Mouse (Mus musculus) midbrain, embryonic 15.5 days (tissue): ENCODE measurements around the gene Rragd. TPM values are rescaled to one million over a fixed set of nuclear protein-coding genes. Genes with fewer than 3 reads are reported as not detected.
"Not testable (repeated sequence)": the region's sequence is repeated elsewhere in the genome, so short reads cannot be mapped to it uniquely, and the experiment has no call there.

Source experiments
- ATAC-seq: fragments of 200-750 bp; cut with Nextera tagmentation; replicated peaks from 2 replicates; pipeline ENCODE4 v1.8.0; 2017; ENCODE audit warnings: moderate TSS enrichment
- H3K27ac ChIP-seq: fragments of 300-500 bp; sonication (generic); 2 replicates; pipeline ENCODE4 v1.5.1; 2015; ENCODE audit warnings: mild to moderate bottlenecking, inconsistent platforms
- H3K27me3 ChIP-seq: fragments of 300-500 bp; sonication (generic); replicated peaks from 2 replicates; pipeline ENCODE4 v1.6.1; 2015; ENCODE audit warnings: inconsistent platforms
- H3K36me3 ChIP-seq: fragments of 300-500 bp; sonication (generic); replicated peaks from 2 replicates; pipeline ENCODE4 v1.6.1; 2015; ENCODE audit warnings: inconsistent platforms
- H3K4me1 ChIP-seq: fragments of 300-500 bp; sonication (generic); 2 replicates; pipeline ENCODE4 v1.6.1; 2015; ENCODE audit warnings: inconsistent platforms
- H3K4me2 ChIP-seq: fragments of 300-500 bp; sonication (generic); 2 replicates; pipeline ENCODE4 v1.6.1; 2015; ENCODE audit warnings: inconsistent platforms, mild to moderate bottlenecking, moderate library complexity
- H3K4me3 ChIP-seq: fragments of 300-500 bp; sonication (generic); 2 replicates; pipeline ENCODE4 v1.5.1; 2015; ENCODE audit warnings: mild to moderate bottlenecking, inconsistent platforms
- H3K9ac ChIP-seq: fragments of 300-500 bp; sonication (generic); 2 replicates; pipeline ENCODE4 v1.6.1; 2015; ENCODE audit warnings: mild to moderate bottlenecking, inconsistent platforms
- H3K9me3 ChIP-seq: fragments of 300-500 bp; sonication (generic); 2 replicates; pipeline ENCODE4 v1.6.1; 2016; ENCODE audit warnings: inconsistent platforms
- WGBS: fragments of 180-500 bp; shearing (Covaris S2); methylation state at CpG from one replicate; pipeline ENCODE4 v1.1.7; 2015; ENCODE audit warnings: mixed read lengths; 5-methylcytosine and 5-hydroxymethylcytosine counted together
- polyA plus RNA-seq: library from polyadenylated mRNA; unstranded; fragments of >200 nt; fragmentation: Nextera tagmentation; extraction: Ambion mirVana; gene quantifications from 2 replicates; pipeline ENCODE4 v1.2.1, GENCODE M21; 2015

Rragd gene
- polyA plus RNA-seq, 1 experiment from 2014 or later: 32.2 TPM

- 97% methylated on average over 5 of the region's 5 CpGs for WGBS
- Histone ChIP-seq H3K36me3 (no peaks in the 10 kb centered on the region), H3K4me1 (no peaks in the 10 kb centered on the region), H3K27me3 (no peaks in the 10 kb centered on the region), H3K4me2 (no peak overlapping the region), H3K4me3 (no peak overlapping the region), H3K9ac (no peak overlapping the region), H3K9me3 (no peaks in the 10 kb centered on the region), H3K27ac (no peak overlapping the region)
- no peak for ATAC-seq
These were observed 13.2 kb downstream of the Rragd start for GRCm38 (mm10) chr4:32996083-32996482.

GRCm38 (mm10) chr4:32997571-32997970, 14.7 kb downstream of the Rragd start:
- Histone ChIP-seq H3K9ac (no peak overlapping the region), H3K9me3 (no peaks in the 10 kb centered on the region), H3K4me3 (no peak overlapping the region), H3K4me1 (no peaks in the 10 kb centered on the region), H3K4me2 (no peak overlapping the region), H3K27me3 (no peaks in the 10 kb centered on the region), H3K27ac (no peak overlapping the region), H3K36me3 (no peaks in the 10 kb centered on the region)
- WGBS: 91% methylated on average over 5 of the region's 5 CpGs
- ATAC-seq: no peak

- H3K27me3 ChIP-seq: no peaks in the 10 kb centered on the region
- no peak for ATAC-seq
- 98% methylated on average over 8 of the region's 8 CpGs for WGBS
These were observed 16.2 kb downstream of the Rragd start for GRCm38 (mm10) chr4:32998996-32999395.

GRCm38 (mm10) chr4:33002081-33002480, 19.2 kb downstream of the Rragd start:
- H3K9me3 ChIP-seq: no peaks in the 10 kb centered on the region
- H3K27me3 ChIP-seq: no peaks in the 10 kb centered on the region
- H3K9ac ChIP-seq: no peak overlapping the region
- H3K4me3 ChIP-seq: no peak overlapping the region
- ATAC-seq: no peak
- no peaks in the 10 kb centered on the region for H3K4me1 ChIP-seq
- H3K4me2 ChIP-seq: no peak overlapping the region
- 87% methylated on average over 3 of the region's 3 CpGs for WGBS
- H3K27ac ChIP-seq: no peak overlapping the region
- H3K36me3 ChIP-seq: peaks cover 3% of the 10 kb centered on the region; the same call in 1 of the 2 replicates

More at GRCm38 (mm10) chr4:32998996-32999395, 16.2 kb downstream of the Rragd start:
- Histone ChIP-seq H3K27ac (no peak overlapping the region), H3K9me3 (no peaks in the 10 kb centered on the region), H3K4me1 (no peaks in the 10 kb centered on the region), H3K4me3 (no peak overlapping the region), H3K4me2 (no peak overlapping the region), H3K36me3 (no peaks in the 10 kb centered on the region), H3K9ac (no peak overlapping the region)

GRCm38 (mm10) chr4:33005595-33006470, 23.0 kb downstream of the Rragd start:
- ATAC-seq, H3K36me3 ChIP-seq, H3K9ac ChIP-seq, H3K4me1 ChIP-seq, H3K4me3 ChIP-seq, H3K27ac ChIP-seq, H3K4me2 ChIP-seq, H3K9me3 ChIP-seq, H3K27me3 ChIP-seq: not testable (repeated sequence)
- WGBS: 93% methylated on average over 10 of the region's 10 CpGs

GRCm38 (mm10) chr4:33006844-33007243, 24.0 kb downstream of the Rragd start:
- 95% methylated on average over 11 of the region's 11 CpGs for WGBS
- Histone ChIP-seq H3K4me2 (no peak overlapping the region), H3K4me3 (no peak overlapping the region), H3K36me3 (peaks cover 5% of the 10 kb centered on the region; the same call in 1 of the 2 replicates), H3K4me1 (no peaks in the 10 kb centered on the region), H3K9ac (no peak overlapping the region), H3K9me3 (no peaks in the 10 kb centered on the region), H3K27ac (no peak overlapping the region), H3K27me3 (no peaks in the 10 kb centered on the region)
- no peak for ATAC-seq

- Histone ChIP-seq H3K4me2 (no peak overlapping the region), H3K4me3 (no peak overlapping the region), H3K27me3 (no peaks in the 10 kb centered on the region), H3K9ac (no peak overlapping the region), H3K9me3 (no peaks in the 10 kb centered on the region), H3K4me1 (no peaks in the 10 kb centered on the region), H3K27ac (no peak overlapping the region), H3K36me3 (peaks cover 5% of the 10 kb centered on the region; the same call in 1 of the 2 replicates)
- 92% methylated on average over 9 of the region's 9 CpGs for WGBS
- ATAC-seq: no peak
These were observed 24.8 kb downstream of the Rragd start for GRCm38 (mm10) chr4:33007443-33008217.

- no peak overlapping the region for H3K27ac ChIP-seq
- H3K4me1 ChIP-seq: no peaks in the 10 kb centered on the region
- H3K4me3 ChIP-seq: no peak overlapping the region
- H3K4me2 ChIP-seq: no peak overlapping the region
- no peak for ATAC-seq
- WGBS: 97% methylated on average over 1 of the region's 1 CpGs
- H3K36me3 ChIP-seq: peaks cover 18% of the 10 kb centered on the region; the same call in 1 of the 2 replicates
- no peak overlapping the region for H3K9ac ChIP-seq
- no peaks in the 10 kb centered on the region for H3K27me3 ChIP-seq
- H3K9me3 ChIP-seq: no peaks in the 10 kb centered on the region
These were observed 27.2 kb downstream of the Rragd start for GRCm38 (mm10) chr4:33010078-33010477.

- peaks cover 13% of the 10 kb centered on the region; the same call in 1 of the 2 replicates for H3K36me3 ChIP-seq
- no peaks in the 10 kb centered on the region for H3K27me3 ChIP-seq
- H3K4me1 ChIP-seq: no peaks in the 10 kb centered on the region
- H3K9ac ChIP-seq: no peak overlapping the region
- H3K4me3 ChIP-seq: no peak overlapping the region
- ATAC-seq: no peak
- H3K27ac ChIP-seq: no peak overlapping the region
- WGBS: 72% methylated on average over 4 of the region's 4 CpGs
- H3K9me3 ChIP-seq: no peaks in the 10 kb centered on the region
- no peak overlapping the region for H3K4me2 ChIP-seq
These were observed 29.6 kb downstream of the Rragd start for GRCm38 (mm10) chr4:33012484-33012883.

- Histone ChIP-seq H3K9me3 (no peaks in the 10 kb centered on the region), H3K9ac (no peak overlapping the region), H3K4me2 (no peak overlapping the region), H3K27me3 (no peaks in the 10 kb centered on the region), H3K4me3 (no peak overlapping the region), H3K27ac (no peak overlapping the region), H3K4me1 (0 out of 2 replicates have a peak, but pooled peaks cover 3% of the 10 kb centered on the region), H3K36me3 (peaks cover 16% of the 10 kb centered on the region; the same call in 1 of the 2 replicates)
- WGBS: 53% methylated on average over 9 of the region's 9 CpGs
- ATAC-seq: peak; percentile 89
These were observed 35.6 kb downstream of the Rragd start for GRCm38 (mm10) chr4:33018361-33018999.

GRCm38 (mm10) chr4:33024420-33024819, 41.6 kb downstream of the Rragd start:
- H3K36me3 ChIP-seq: no peaks in the 10 kb centered on the region; the same call in 1 of the 2 replicates
- no peaks in the 10 kb centered on the region for H3K27me3 ChIP-seq
- H3K4me2 ChIP-seq: no peak overlapping the region
- no peaks in the 10 kb centered on the region for H3K9me3 ChIP-seq
- H3K27ac ChIP-seq: no peak overlapping the region
- WGBS: 85% methylated on average over 8 of the region's 8 CpGs
- no peak overlapping the region for H3K4me3 ChIP-seq
- H3K4me1 ChIP-seq: no peaks in the 10 kb centered on the region
- no peak for ATAC-seq
- H3K9ac ChIP-seq: no peak overlapping the region

GRCm38 (mm10) chr4:33029104-33029503, 46.3 kb downstream of the Rragd start:
- no peaks in the 10 kb centered on the region for H3K9me3 ChIP-seq
- H3K36me3 ChIP-seq: no peaks in the 10 kb centered on the region
- no peak overlapping the region; the same call in 1 of the 2 replicates for H3K4me2 ChIP-seq
- 89% methylated on average over 7 of the region's 7 CpGs for WGBS
- no peak overlapping the region for H3K9ac ChIP-seq
- ATAC-seq: no peak
- no peaks in the 10 kb centered on the region for H3K27me3 ChIP-seq
- no peak overlapping the region for H3K4me3 ChIP-seq
- no peak overlapping the region for H3K27ac ChIP-seq
- peaks cover 23% of the 10 kb centered on the region for H3K4me1 ChIP-seq
